Mouse (Mus musculus): ENCODE results near the gene Tbxas1. TPM values are rescaled to one million over a fixed set of nuclear protein-coding genes. Genes with fewer than 3 reads are reported as not detected.

The Tbxas1 gene
- polyA plus RNA-seq (2014; fragmentation: Nextera tagmentation; extraction: Ambion mirVana), result 1.7 and 2.4 TPM in 2 replicates

GRCm38 (mm10) chr6:38875258-38876070, at the start of gene Tbxas1:
Gene Tbxas1, plus strand, starts transcription at chr6:38875404.
- peak within 1 kb of the TSS; percentile 97 for H3K4me3 ChIP-seq (ENCODE audit: low read depth, low read length)
- no peaks in the 10 kb centered on the region for H3K27me3 ChIP-seq (ENCODE audit: control insufficient read depth, insufficient read depth, low read length)
- no peaks in the 10 kb centered on the region for H3K36me3 ChIP-seq (ENCODE audit: control insufficient read depth, insufficient read depth, low read length)
- H3K9me3 ChIP-seq (replicated peaks; ENCODE audit: control insufficient read depth, low read length), result no peaks in the 10 kb centered on the region
- H3K9ac ChIP-seq (ENCODE audit: low read depth, low read length), result peak within 1 kb of the TSS; percentile 98
- peak within 1 kb of the TSS; percentile 62 for H3K4me2 ChIP-seq
- ATAC-seq (replicated peaks; ENCODE audit: insufficient number of reproducible peaks, low FRiP score, low TSS enrichment), result peak; percentile 55; the same call in 1 of the 2 replicates
- H3K4me1 ChIP-seq (ENCODE audit: control insufficient read depth, insufficient read depth, low read length), result peaks cover 12% of the 10 kb centered on the region
- H3K27ac ChIP-seq (ENCODE audit: low read depth, low read length), result peak within 1 kb of the TSS; percentile 90
- under 1% methylated on average over 43 of the region's 77 CpGs for WGBS (ENCODE audit: insufficient replicate concordance)

DNA sequence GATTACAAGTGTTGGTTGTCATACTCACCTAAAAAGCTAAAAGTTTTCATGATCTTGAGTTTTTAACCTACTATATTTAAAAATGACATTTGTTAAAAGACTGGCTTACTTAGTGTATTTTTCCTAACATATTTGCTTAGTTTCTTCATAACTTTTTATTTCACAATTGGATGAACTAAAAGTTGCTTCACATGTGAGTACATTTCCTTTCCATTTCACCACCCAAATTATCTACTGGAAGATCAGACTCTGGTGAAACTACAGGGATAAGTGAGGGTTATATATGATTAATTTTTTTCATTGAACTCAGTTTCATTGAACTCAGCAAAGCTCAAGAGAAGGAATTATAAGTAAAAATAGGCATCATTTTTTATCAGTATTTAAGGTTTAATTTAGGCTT, 49.3 kb upstream of the Tbxas1 start:
- no peak overlapping the region for H3K4me3 ChIP-seq (ENCODE audit: low read depth, low read length)
- no peak overlapping the region for H3K4me2 ChIP-seq
- H3K27me3 ChIP-seq (ENCODE audit: control insufficient read depth, insufficient read depth, low read length), result no peaks in the 10 kb centered on the region
- no peaks in the 10 kb centered on the region for H3K9me3 ChIP-seq (replicated peaks; ENCODE audit: control insufficient read depth, low read length)
- H3K36me3 ChIP-seq (ENCODE audit: control insufficient read depth, insufficient read depth, low read length), result no peaks in the 10 kb centered on the region
- ATAC-seq (replicated peaks; ENCODE audit: insufficient number of reproducible peaks, low FRiP score, low TSS enrichment), result no peak
- H3K9ac ChIP-seq (ENCODE audit: low read depth, low read length), result no peak overlapping the region
- H3K27ac ChIP-seq (ENCODE audit: low read depth, low read length), result no peak overlapping the region
- peaks cover 10% of the 10 kb centered on the region for H3K4me1 ChIP-seq (ENCODE audit: control insufficient read depth, insufficient read depth, low read length)

GRCm38 (mm10) chr6:38826857-38827256, 48.3 kb upstream of the Tbxas1 start:
- no peaks in the 10 kb centered on the region for H3K36me3 ChIP-seq (ENCODE audit: control insufficient read depth, insufficient read depth, low read length)
- H3K4me3 ChIP-seq (ENCODE audit: low read depth, low read length), result no peak overlapping the region
- H3K9me3 ChIP-seq (replicated peaks; ENCODE audit: control insufficient read depth, low read length), result no peaks in the 10 kb centered on the region
- ATAC-seq (replicated peaks; ENCODE audit: insufficient number of reproducible peaks, low FRiP score, low TSS enrichment), result no peak
- no peak overlapping the region for H3K9ac ChIP-seq (ENCODE audit: low read depth, low read length)
- H3K27me3 ChIP-seq (ENCODE audit: control insufficient read depth, insufficient read depth, low read length), result no peaks in the 10 kb centered on the region
- no peak overlapping the region; the same call in 1 of the 2 replicates for H3K27ac ChIP-seq (ENCODE audit: low read depth, low read length)
- no peak overlapping the region for H3K4me2 ChIP-seq
- WGBS (ENCODE audit: insufficient replicate concordance), result 69% methylated on average over 3 of the region's 3 CpGs
- H3K4me1 ChIP-seq (ENCODE audit: control insufficient read depth, insufficient read depth, low read length), result peaks cover 14% of the 10 kb centered on the region

GRCm38 (mm10) chr6:38827435-38827834, 47.8 kb upstream of the Tbxas1 start:
- no peaks in the 10 kb centered on the region for H3K36me3 ChIP-seq (ENCODE audit: control insufficient read depth, insufficient read depth, low read length)
- no peak for ATAC-seq (replicated peaks; ENCODE audit: insufficient number of reproducible peaks, low FRiP score, low TSS enrichment)
- no peak overlapping the region for H3K27ac ChIP-seq (ENCODE audit: low read depth, low read length)
- no peaks in the 10 kb centered on the region for H3K27me3 ChIP-seq (ENCODE audit: control insufficient read depth, insufficient read depth, low read length)
- H3K9me3 ChIP-seq (replicated peaks; ENCODE audit: control insufficient read depth, low read length), result no peaks in the 10 kb centered on the region
- peaks cover 12% of the 10 kb centered on the region for H3K4me1 ChIP-seq (ENCODE audit: control insufficient read depth, insufficient read depth, low read length)
- no peak overlapping the region for H3K4me3 ChIP-seq (ENCODE audit: low read depth, low read length)
- no peak overlapping the region for H3K4me2 ChIP-seq
- 69% methylated on average over 5 of the region's 5 CpGs for WGBS (ENCODE audit: insufficient replicate concordance)
- H3K9ac ChIP-seq (ENCODE audit: low read depth, low read length), result no peak overlapping the region

- H3K9me3 ChIP-seq (replicated peaks; ENCODE audit: control insufficient read depth, low read length), result no peaks in the 10 kb centered on the region
- peaks cover 20% of the 10 kb centered on the region for H3K4me1 ChIP-seq (ENCODE audit: control insufficient read depth, insufficient read depth, low read length)
- no peak for ATAC-seq (replicated peaks; ENCODE audit: insufficient number of reproducible peaks, low FRiP score, low TSS enrichment)
- 87% methylated on average over 2 of the region's 2 CpGs for WGBS (ENCODE audit: insufficient replicate concordance)
- no peaks in the 10 kb centered on the region for H3K27me3 ChIP-seq (ENCODE audit: control insufficient read depth, insufficient read depth, low read length)
- H3K9ac ChIP-seq (ENCODE audit: low read depth, low read length), result no peak overlapping the region
- no peak overlapping the region for H3K27ac ChIP-seq (ENCODE audit: low read depth, low read length)
- no peak overlapping the region for H3K4me3 ChIP-seq (ENCODE audit: low read depth, low read length)
- H3K36me3 ChIP-seq (ENCODE audit: control insufficient read depth, insufficient read depth, low read length), result no peaks in the 10 kb centered on the region
- H3K4me2 ChIP-seq, result no peak overlapping the region
These were observed 47.0 kb upstream of the Tbxas1 start for GRCm38 (mm10) chr6:38828211-38828610.

GRCm38 (mm10) chr6:38829452-38829851, 45.8 kb upstream of the Tbxas1 start:
- Histone ChIP-seq H3K4me2 (no peak overlapping the region), H3K9me3 (replicated peaks; ENCODE audit: control insufficient read depth, low read length) (no peaks in the 10 kb centered on the region), H3K4me3 (ENCODE audit: low read depth, low read length) (no peak overlapping the region), H3K4me1 (ENCODE audit: control insufficient read depth, insufficient read depth, low read length) (peaks cover 30% of the 10 kb centered on the region), H3K9ac (ENCODE audit: low read depth, low read length) (no peak overlapping the region), H3K36me3 (ENCODE audit: control insufficient read depth, insufficient read depth, low read length) (no peaks in the 10 kb centered on the region), H3K27me3 (ENCODE audit: control insufficient read depth, insufficient read depth, low read length) (no peaks in the 10 kb centered on the region), H3K27ac (ENCODE audit: low read depth, low read length) (no peak overlapping the region)
- WGBS (ENCODE audit: insufficient replicate concordance), result 56% methylated on average over 3 of the region's 3 CpGs
- ATAC-seq (replicated peaks; ENCODE audit: insufficient number of reproducible peaks, low FRiP score, low TSS enrichment), result no peak

- no peak for ATAC-seq (replicated peaks; ENCODE audit: insufficient number of reproducible peaks, low FRiP score, low TSS enrichment)
- Histone ChIP-seq H3K9me3 (replicated peaks; ENCODE audit: control insufficient read depth, low read length) (no peaks in the 10 kb centered on the region), H3K4me3 (ENCODE audit: low read depth, low read length) (no peak overlapping the region), H3K27ac (ENCODE audit: low read depth, low read length) (no peak overlapping the region), H3K36me3 (ENCODE audit: control insufficient read depth, insufficient read depth, low read length) (no peaks in the 10 kb centered on the region), H3K4me2 (no peak overlapping the region), H3K4me1 (ENCODE audit: control insufficient read depth, insufficient read depth, low read length) (peaks cover 38% of the 10 kb centered on the region), H3K27me3 (ENCODE audit: control insufficient read depth, insufficient read depth, low read length) (no peaks in the 10 kb centered on the region), H3K9ac (ENCODE audit: low read depth, low read length) (no peak overlapping the region)
- 83% methylated on average over 3 of the region's 3 CpGs for WGBS (ENCODE audit: insufficient replicate concordance)
These were observed 41.5 kb upstream of the Tbxas1 start for GRCm38 (mm10) chr6:38833721-38834120.

DNA sequence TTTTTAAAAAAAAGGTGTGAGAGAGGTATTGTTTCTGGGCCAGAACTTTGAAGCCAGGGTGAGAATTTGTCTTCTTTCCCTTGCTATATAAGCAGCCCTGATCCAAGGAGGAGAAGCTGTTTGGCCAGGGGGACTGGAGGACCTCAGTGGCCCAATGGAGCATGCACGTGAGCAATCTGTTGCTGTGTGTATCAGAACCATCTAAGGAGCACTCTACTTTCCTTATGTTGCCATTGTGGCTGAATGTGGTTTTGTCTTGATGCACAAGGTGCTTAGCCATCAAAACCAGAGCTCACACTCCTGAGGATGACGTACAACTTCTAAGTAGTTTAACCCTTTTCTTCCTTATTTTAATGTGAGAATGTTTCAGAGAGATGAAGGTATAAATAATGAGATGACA, 40.5 kb upstream of the Tbxas1 start:
- ATAC-seq (replicated peaks; ENCODE audit: insufficient number of reproducible peaks, low FRiP score, low TSS enrichment), result no peak
- WGBS (ENCODE audit: insufficient replicate concordance), result 49% methylated on average over 2 of the region's 2 CpGs
- Histone ChIP-seq H3K36me3 (ENCODE audit: control insufficient read depth, insufficient read depth, low read length) (no peaks in the 10 kb centered on the region), H3K4me2 (no peak overlapping the region), H3K9ac (ENCODE audit: low read depth, low read length) (no peak overlapping the region), H3K4me3 (ENCODE audit: low read depth, low read length) (no peak overlapping the region), H3K4me1 (ENCODE audit: control insufficient read depth, insufficient read depth, low read length) (peaks cover 38% of the 10 kb centered on the region), H3K9me3 (replicated peaks; ENCODE audit: control insufficient read depth, low read length) (no peaks in the 10 kb centered on the region), H3K27me3 (ENCODE audit: control insufficient read depth, insufficient read depth, low read length) (no peaks in the 10 kb centered on the region), H3K27ac (ENCODE audit: low read depth, low read length) (no peak overlapping the region)

DNA sequence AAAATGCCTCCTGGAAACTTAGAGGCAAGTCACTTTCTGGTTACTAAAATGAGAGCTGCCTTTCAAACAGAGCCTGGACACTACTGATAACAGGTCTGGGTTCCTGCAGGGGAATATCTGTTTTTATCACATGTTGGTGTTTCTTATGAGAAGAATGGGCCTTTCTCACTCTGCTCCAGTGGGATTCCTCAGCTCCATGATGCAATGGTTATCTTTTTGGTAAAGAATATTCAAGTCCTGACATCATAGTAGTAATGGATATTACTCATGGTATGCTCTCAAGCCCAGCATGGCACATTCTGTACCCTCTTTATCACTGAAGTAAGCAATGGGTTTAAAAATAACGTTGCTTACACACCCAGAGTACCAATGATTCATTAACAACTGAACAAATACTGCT, 40.0 kb upstream of the Tbxas1 start:
- Histone ChIP-seq H3K27ac (ENCODE audit: low read depth, low read length) (no peak overlapping the region), H3K36me3 (ENCODE audit: control insufficient read depth, insufficient read depth, low read length) (no peaks in the 10 kb centered on the region), H3K27me3 (ENCODE audit: control insufficient read depth, insufficient read depth, low read length) (no peaks in the 10 kb centered on the region), H3K9ac (ENCODE audit: low read depth, low read length) (no peak overlapping the region), H3K4me1 (ENCODE audit: control insufficient read depth, insufficient read depth, low read length) (peaks cover 39% of the 10 kb centered on the region), H3K4me2 (no peak overlapping the region), H3K4me3 (ENCODE audit: low read depth, low read length) (no peak overlapping the region), H3K9me3 (replicated peaks; ENCODE audit: control insufficient read depth, low read length) (no peaks in the 10 kb centered on the region)
- peak; percentile 69; the same call in 1 of the 2 replicates for ATAC-seq (replicated peaks; ENCODE audit: insufficient number of reproducible peaks, low FRiP score, low TSS enrichment)
- 22% methylated on average over 1 of the region's 1 CpGs for WGBS (ENCODE audit: insufficient replicate concordance)

Data from heart, embryonic 11.5 days (tissue).